Mouse (Mus musculus) heart, adult 11 months (tissue): ENCODE data around the gene Tmppe.

Source experiments
- DNase-seq: peaks from one replicate; pipeline ENCODE4 v3.0.0; 2022

Tmppe gene

GRCm38 (mm10) chr9:114448700-114449099 is 47.8 kb downstream of the Tmppe start:
- DNase-seq, result no peak

- DNase-seq, result no peak
These were observed 48.3 kb downstream of the Tmppe start for GRCm38 (mm10) chr9:114449120-114449754.

- DNase-seq, result no peak
These were observed 50.7 kb downstream of the Tmppe start for GRCm38 (mm10) chr9:114451615-114452014.

- no peak for DNase-seq
These were observed 51.5 kb downstream of the Tmppe start for GRCm38 (mm10) chr9:114452418-114452817.

GRCm38 (mm10) chr9:114455420-114455819 is 54.5 kb downstream of the Tmppe start:
- DNase-seq, result no peak
